Mouse (Mus musculus): ENCODE measurements at regions not wholly inside any gene's neighbourhood (a gene's known extent, or its start where the extent isn't known, plus 50 kb on each side); places are given as distances from the start of the nearest gene placed in this dataset.
A peak's percentile ranks its signal among the peaks of the same experiment; 100 is the strongest.

DNA sequence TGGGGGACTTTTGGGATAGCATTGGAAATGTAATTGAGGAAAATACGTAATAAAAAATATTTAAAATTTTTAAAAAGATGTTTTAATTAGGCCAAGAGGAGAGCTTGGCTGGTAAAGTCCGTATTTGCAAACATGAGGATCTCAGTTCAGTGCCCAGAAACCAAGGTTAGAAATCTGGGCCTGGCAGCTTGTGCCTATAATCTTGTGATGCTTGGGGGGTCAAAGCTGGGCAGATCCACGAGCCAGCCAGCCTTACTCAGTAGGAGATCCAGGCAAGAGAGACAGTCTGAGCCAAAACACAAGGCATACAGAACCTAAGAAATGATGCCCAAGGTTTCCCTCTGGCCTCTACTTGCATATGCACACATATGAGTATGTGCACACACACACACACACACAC, 54.1 kb upstream of the Cxadr start:
- ATAC-seq (replicated peaks in 1 of 2; ENCODE audit: insufficient read depth in 1 of 2, low FRiP score in 2 of 2, low TSS enrichment in 1 of 2, low read depth in 1 of 2, poor library complexity in 2 of 2, severe bottlenecking in 2 of 2): no peak

- ATAC-seq (replicated peaks in 1 of 2; ENCODE audit: insufficient read depth in 1 of 2, low FRiP score in 2 of 2, low TSS enrichment in 1 of 2, low read depth in 1 of 2, poor library complexity in 2 of 2, severe bottlenecking in 2 of 2): no peak
Observed at GRCm38 (mm10) chr16:78242678-78243077, 58.6 kb upstream of the Cxadr start.

DNA sequence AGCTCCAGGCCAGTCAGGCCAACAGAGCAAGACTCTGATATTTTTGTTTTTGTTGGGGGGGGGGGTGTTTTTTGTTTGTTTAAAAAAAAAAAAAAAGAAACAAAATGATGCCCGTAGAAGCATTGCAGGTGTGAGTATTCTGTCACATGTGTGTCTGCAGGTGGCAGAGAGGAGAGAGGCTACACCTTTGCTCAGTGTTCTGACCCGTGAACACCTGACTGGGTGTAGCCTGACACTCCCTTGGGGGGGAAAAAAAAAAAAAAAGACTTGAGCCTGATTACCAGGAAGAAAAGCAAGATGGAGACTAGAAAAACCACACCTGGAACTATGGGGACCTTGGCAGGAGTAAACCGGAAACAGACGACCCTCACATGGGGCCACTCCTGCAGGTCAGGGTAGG, 61.1 kb upstream of the Cxadr start:
- ATAC-seq (replicated peaks in 1 of 2; ENCODE audit: insufficient read depth in 1 of 2, low FRiP score in 2 of 2, low TSS enrichment in 1 of 2, low read depth in 1 of 2, poor library complexity in 2 of 2, severe bottlenecking in 2 of 2): no peak

DNA sequence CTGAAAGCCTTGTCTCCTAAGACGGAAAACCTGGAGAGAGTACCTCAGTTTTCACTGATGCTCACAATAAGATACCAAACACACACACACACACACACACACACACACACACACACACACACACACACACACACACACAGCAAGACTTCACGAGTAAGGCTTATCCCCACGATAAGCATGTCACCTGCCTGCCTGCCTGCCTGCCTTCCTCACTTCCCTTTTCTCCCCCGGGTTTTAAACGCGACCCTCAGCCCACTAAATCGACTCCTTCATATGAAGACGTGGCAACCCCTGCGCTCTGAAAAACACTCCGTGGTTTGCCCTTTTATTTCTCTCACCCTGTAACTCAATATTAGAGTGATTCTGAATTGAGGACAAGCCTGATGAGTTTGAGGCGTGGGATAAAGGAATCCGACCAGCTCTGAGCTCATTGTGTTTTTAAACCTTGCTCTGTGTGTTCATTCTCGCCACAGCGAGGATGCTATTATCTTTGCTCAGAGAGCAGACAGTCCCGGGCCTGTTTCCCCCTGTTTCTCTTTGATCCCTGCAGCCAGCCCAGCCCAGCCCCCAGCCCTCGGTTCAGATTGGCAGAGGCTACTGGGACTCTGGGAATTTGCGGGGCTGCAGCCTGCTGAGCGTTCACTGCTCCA, 63.1 kb upstream of the Cxadr start:
- peak; percentile 62 to 69; a peak in 3 of 4 replicates for ATAC-seq (replicated peaks in 1 of 2; ENCODE audit: insufficient read depth in 1 of 2, low FRiP score in 2 of 2, low TSS enrichment in 1 of 2, low read depth in 1 of 2, poor library complexity in 2 of 2, severe bottlenecking in 2 of 2)

DNA sequence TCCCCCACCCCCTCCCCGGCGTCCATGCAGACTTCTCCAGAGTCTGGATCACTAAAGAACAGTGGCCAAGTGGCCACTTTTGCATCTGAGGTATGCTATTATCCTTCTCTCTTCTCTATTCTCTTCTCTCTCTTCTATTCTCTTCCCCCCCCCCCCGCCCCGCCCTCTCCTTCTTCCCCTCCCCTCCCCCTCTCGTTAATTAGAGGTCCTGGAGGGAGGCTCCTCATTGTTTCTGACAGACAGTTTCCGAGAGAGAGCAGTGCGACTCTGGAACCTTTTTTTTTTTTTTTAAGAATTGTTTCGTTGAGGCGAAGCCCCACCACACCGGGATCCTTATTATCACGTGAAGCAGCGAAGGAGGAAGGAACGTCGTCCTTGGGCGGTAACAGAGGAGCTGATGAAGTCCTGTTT, 63.6 kb upstream of the Cxadr start:
- ATAC-seq (replicated peaks in 1 of 2; ENCODE audit: insufficient read depth in 1 of 2, low FRiP score in 2 of 2, low TSS enrichment in 1 of 2, low read depth in 1 of 2, poor library complexity in 2 of 2, severe bottlenecking in 2 of 2): peak; percentile 34 to 42; a peak in 2 of 4 replicates

GRCm38 (mm10) chr16:78236746-78237640, 64.3 kb upstream of the Cxadr start:
- peak; percentile 68 to 72 for ATAC-seq (replicated peaks in 1 of 2; ENCODE audit: insufficient read depth in 1 of 2, low FRiP score in 2 of 2, low TSS enrichment in 1 of 2, low read depth in 1 of 2, poor library complexity in 2 of 2, severe bottlenecking in 2 of 2)

DNA sequence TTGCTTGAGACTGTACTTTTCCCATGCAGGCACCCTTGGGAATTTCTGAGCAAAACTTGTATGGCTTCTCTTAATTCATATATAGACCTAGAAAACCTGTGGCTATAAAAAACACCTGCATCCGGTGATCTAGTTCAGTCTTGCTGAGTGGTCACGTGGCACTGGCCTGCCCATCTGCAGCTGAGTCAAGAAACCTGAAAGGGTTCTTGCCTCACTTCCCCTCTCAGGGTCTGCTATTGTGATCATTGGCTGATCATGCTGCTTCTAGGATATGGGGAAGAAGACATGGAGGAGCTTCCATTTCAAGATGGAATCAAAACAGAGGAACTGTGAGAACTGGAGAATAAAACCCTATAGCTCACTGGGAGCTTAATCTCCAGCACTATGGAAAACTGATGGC, 69.1 kb upstream of the Cxadr start:
- ATAC-seq (replicated peaks in 1 of 2; ENCODE audit: insufficient read depth in 1 of 2, low FRiP score in 2 of 2, low TSS enrichment in 1 of 2, low read depth in 1 of 2, poor library complexity in 2 of 2, severe bottlenecking in 2 of 2): no peak

DNA sequence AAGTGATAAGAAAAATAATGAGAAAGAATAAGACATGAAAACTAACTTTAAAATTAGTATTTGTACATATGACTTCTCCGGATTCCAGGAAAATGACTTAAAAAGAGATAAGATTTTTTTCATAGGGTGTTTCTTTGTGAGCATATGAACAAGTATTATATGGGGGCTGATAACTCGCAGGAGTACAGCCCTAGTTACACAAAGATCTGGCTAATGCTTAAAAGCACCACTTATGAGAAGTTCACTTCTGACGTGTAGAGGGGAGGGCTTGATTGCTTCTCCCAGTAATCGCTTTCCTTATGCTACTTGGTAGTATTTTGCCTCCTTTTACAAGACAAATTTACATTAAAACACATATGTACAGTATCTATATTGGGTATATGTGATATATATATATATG, 72.3 kb upstream of the Cxadr start:
- ATAC-seq (replicated peaks in 1 of 2; ENCODE audit: insufficient read depth in 1 of 2, low FRiP score in 2 of 2, low TSS enrichment in 1 of 2, low read depth in 1 of 2, poor library complexity in 2 of 2, severe bottlenecking in 2 of 2): no peak

DNA sequence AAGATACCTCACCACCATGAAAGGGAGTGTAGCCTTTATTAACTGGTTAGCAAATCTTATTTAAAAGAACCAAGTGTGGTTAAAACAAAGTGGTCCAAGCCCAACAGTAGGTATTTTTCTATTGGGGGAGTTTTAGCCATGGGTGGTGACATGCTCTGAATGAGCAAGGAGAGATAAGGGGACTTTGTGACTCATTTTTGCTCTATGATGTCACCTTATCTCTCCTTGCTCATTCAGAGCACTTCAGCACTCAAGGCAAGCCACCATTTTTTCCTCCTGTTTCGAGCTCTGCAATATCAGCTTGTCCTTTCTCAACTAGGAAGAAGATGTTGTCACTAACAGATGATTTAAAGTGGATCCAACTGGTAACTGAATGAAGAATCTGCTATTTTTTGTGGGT, 78.9 kb upstream of the Cxadr start:
- no peak for ATAC-seq (replicated peaks in 1 of 2; ENCODE audit: insufficient read depth in 1 of 2, low FRiP score in 2 of 2, low TSS enrichment in 1 of 2, low read depth in 1 of 2, poor library complexity in 2 of 2, severe bottlenecking in 2 of 2)

DNA sequence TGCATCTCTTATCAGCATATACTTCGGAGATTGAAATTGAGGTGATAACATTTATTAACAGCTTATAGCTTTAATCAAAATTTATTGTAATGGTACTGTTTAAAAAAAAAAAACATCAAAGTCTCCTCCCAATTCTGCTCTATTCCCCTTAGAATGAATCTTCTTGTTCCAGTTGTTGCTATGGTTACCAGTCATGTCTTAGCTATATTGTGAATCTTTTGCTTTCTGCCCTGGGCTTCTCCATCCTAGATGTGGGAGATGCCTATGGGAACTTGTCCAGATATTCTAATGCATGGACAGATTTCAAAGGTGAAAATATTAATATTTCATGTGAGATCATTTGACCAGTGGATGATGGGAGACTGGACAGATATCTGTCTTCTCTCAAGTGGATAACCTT, 79.5 kb upstream of the Cxadr start:
- ATAC-seq (replicated peaks in 1 of 2; ENCODE audit: insufficient read depth in 1 of 2, low FRiP score in 2 of 2, low TSS enrichment in 1 of 2, low read depth in 1 of 2, poor library complexity in 2 of 2, severe bottlenecking in 2 of 2): no peak

DNA sequence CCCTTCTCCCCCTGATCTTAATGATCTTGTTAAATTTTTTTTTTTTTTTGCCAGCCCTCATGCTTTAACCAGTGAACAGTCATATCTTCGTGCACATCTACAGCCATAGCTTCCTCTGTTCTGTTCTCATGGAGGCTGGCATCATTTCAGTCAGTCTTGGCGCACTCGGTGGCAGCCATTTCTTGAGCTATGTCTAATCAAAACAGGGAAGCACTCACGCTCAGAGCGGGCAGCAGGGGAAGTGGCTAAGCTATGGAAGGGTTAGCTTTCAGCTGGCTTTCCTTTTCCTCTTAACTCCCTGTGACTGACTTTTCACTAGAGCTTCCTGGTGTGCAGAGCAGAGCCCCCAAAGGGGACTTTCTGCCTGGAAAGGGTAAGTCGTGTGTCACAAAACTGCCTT, 83.7 kb upstream of the Cxadr start:
- ATAC-seq (replicated peaks in 1 of 2; ENCODE audit: insufficient read depth in 1 of 2, low FRiP score in 2 of 2, low TSS enrichment in 1 of 2, low read depth in 1 of 2, poor library complexity in 2 of 2, severe bottlenecking in 2 of 2): peak; percentile 90 to 93

DNA sequence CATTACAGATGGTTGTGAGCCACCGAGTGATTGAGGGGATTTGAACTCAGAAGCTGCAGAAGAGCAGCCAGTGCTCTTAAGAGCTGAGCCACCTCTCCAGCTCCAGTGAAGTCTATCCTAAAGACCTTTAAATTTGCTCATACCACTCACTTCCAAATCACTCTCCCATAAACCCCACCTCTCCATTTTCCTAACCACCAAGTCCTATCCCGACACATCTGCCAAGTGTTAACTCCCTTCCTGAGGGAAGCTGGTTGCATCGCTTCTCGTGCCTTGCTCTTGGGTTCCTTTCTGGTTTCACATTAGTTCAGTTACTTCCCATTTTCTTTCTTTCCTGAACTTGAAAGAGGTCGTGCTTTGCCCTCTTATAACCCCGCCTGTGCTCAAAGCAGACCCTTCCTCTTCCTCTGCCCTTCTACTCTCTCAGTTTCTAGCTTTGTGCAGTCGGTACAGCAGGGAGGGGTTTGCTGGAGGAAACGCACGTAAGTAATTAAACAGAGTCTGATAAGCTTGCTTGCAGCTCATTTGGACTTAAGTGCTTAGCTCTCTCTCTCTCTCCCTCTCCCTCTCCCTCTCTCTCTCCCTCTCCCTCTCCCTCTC, 84.4 kb upstream of the Cxadr start:
- ATAC-seq (replicated peaks in 1 of 2; ENCODE audit: insufficient read depth in 1 of 2, low FRiP score in 2 of 2, low TSS enrichment in 1 of 2, low read depth in 1 of 2, poor library complexity in 2 of 2, severe bottlenecking in 2 of 2): peak; percentile 58 to 69

GRCm38 (mm10) chr16:78211687-78212086, 89.6 kb upstream of the Cxadr start:
- no peak for ATAC-seq (replicated peaks in 1 of 2; ENCODE audit: insufficient read depth in 1 of 2, low FRiP score in 2 of 2, low TSS enrichment in 1 of 2, low read depth in 1 of 2, poor library complexity in 2 of 2, severe bottlenecking in 2 of 2)

DNA sequence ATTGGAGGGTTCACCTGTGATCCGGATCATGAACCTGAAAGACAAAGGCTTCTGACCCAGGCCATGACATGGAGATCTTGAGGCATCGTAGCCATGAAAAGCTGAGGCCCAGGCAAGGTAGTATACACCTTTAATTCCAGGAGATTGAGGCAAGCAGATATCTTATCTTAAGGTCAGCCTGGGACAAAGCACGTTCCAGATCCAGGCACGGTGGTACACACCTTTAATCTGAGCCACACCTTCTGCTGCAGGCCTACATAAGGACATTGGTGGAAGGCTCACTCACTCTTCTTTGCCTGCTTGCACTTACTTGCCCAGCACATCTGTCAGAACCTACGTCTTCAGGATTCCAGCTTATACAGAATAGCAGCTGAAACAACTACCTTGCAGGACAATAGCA, 93.0 kb upstream of the Cxadr start:
- no peak for ATAC-seq (replicated peaks in 1 of 2; ENCODE audit: insufficient read depth in 1 of 2, low FRiP score in 2 of 2, low TSS enrichment in 1 of 2, low read depth in 1 of 2, poor library complexity in 2 of 2, severe bottlenecking in 2 of 2)

DNA sequence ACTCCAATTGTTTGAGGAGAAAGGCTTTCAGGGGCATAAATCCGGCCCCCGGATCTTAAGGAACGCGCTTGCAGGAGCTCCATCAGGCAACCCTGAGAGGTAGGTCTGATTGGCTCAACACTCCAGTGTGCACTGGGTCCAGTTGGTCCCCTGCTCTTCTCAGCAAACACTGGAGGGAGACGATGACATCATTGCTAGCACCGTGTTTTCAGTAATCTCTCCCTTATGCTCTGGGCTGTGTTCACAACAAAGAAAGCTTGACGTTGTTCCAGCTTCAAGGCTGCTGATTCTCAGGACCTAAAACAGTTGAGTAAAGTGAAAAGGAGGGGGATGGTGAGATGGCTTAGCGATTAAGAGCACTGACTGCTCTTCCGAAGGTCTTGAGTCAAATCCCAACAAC, 97.0 kb upstream of the Cxadr start:
- no peak for ATAC-seq (replicated peaks in 1 of 2; ENCODE audit: insufficient read depth in 1 of 2, low FRiP score in 2 of 2, low TSS enrichment in 1 of 2, low read depth in 1 of 2, poor library complexity in 2 of 2, severe bottlenecking in 2 of 2)

- peak in 1 of 2 experiments; percentile 33; a peak in 1 of 4 replicates for ATAC-seq (replicated peaks in 1 of 2; ENCODE audit: insufficient read depth in 1 of 2, low FRiP score in 2 of 2, low TSS enrichment in 1 of 2, low read depth in 1 of 2, poor library complexity in 2 of 2, severe bottlenecking in 2 of 2)
Observed at GRCm38 (mm10) chr16:78200044-78200830, 101.1 kb upstream of the Cxadr start.

GRCm38 (mm10) chr16:78199252-78199651, 102.0 kb upstream of the Cxadr start:
- ATAC-seq (replicated peaks in 1 of 2; ENCODE audit: insufficient read depth in 1 of 2, low FRiP score in 2 of 2, low TSS enrichment in 1 of 2, low read depth in 1 of 2, poor library complexity in 2 of 2, severe bottlenecking in 2 of 2): no peak
